Mouse (Mus musculus): Measurements from ENCODE around the gene Tmprss12. TPM values are rescaled to one million over a fixed set of nuclear protein-coding genes. Genes with fewer than 3 reads are reported as not detected.
"Not testable (repeated sequence)": the region's sequence is repeated elsewhere in the genome, so short reads cannot be mapped to it uniquely, and the experiment has no call there.

The Tmprss12 gene
- polyA plus RNA-seq, 1 experiment: not detected

DNA sequence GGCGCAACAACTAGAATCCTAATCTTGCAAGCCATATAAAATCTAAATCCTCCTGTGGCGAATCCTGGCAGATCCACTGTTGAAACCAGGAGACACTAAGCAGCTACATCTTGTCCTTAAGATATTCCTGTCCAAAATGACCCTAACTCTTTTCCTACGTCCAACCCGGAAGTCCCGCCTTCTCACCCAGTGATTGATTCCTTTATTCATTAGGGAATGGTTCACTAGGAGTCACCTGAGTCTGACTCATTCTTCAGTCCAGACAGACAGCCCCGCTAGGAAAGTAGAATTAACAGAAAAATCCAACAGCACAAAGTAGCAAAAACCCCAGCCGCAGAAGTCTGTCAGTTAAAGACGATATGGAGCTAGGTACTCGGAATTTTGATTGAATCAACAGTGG is 33.3 kb upstream of the Tmprss12 start:
- Histone ChIP-seq H3K36me3 (ENCODE audit: control insufficient read depth, insufficient read depth, low read length) (peaks cover 38% of the 10 kb centered on the region), H3K4me1 (ENCODE audit: control insufficient read depth, insufficient read depth, insufficient read length) (no peaks in the 10 kb centered on the region), H3K27ac (ENCODE audit: insufficient read depth, low read length) (no peak overlapping the region), H3K4me3 (ENCODE audit: extremely low read depth, insufficient read depth, insufficient read length) (no peak overlapping the region), H3K27me3 (ENCODE audit: control insufficient read depth, insufficient read depth, low read length) (no peaks in the 10 kb centered on the region)
- DNase-seq (ENCODE audit: low read depth in 1 of 2, low spot score in 2 of 2): no peak
- no peak for TF ChIP-seq CTCF (IDR thresholded peaks at IDR 0.05; ENCODE audit: extremely low read depth, insufficient read depth, insufficient read length, insufficient replicate concordance)
- no peak for TF ChIP-seq POLR2A (IDR thresholded peaks at IDR 0.05; ENCODE audit: low read depth, low read length)
- 95% methylated on average over 9 of the region's 9 CpGs for WGBS

DNA sequence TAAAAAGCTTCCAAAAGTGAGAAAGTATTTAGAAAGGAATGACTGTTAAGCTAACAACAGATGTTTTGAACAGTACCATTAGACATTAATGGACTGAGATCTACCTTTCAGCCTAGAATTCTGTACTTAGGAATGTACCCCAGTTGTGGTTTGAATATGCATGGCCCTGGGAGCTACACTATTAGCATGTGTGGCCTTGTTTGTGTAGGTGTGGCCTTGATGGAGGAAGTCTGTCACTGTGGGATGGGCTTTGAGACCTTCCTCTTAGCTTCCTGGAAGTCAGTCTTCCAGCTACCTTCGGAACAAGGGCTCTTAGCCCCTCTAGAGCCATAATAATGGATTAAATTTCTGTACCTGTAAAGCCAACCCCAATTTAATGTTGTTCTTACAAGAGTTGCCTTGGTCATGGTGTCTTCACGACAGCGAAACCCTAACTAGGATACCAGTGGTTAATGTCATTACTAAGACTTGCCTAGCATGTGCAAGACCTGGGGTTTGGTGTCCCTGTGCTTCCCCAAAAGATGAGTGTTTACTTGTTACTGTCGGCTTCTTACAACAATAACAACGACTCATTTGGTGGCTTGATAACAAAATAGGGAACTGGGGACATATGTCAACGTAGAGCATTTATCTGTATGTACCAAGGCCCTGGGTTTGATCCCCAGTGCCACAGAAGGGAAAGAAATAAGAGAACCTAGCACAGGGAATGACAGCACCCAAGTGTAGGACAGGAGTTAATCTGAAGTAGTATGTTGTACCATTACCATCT is 31.8 kb upstream of the Tmprss12 start:
- DNase-seq (ENCODE audit: low read depth in 1 of 2, low spot score in 2 of 2): no peak
- no peak for TF ChIP-seq POLR2A (IDR thresholded peaks at IDR 0.05; ENCODE audit: low read depth, low read length)
- no peak for TF ChIP-seq CTCF (IDR thresholded peaks at IDR 0.05; ENCODE audit: extremely low read depth, insufficient read depth, insufficient read length, insufficient replicate concordance)
- WGBS: 88% methylated on average over 6 of the region's 6 CpGs
- Histone ChIP-seq H3K4me1 (ENCODE audit: control insufficient read depth, insufficient read depth, insufficient read length) (no peaks in the 10 kb centered on the region), H3K36me3 (ENCODE audit: control insufficient read depth, insufficient read depth, low read length) (peaks cover 44% of the 10 kb centered on the region), H3K27me3 (ENCODE audit: control insufficient read depth, insufficient read depth, low read length) (no peaks in the 10 kb centered on the region), H3K27ac (ENCODE audit: insufficient read depth, low read length) (no peak overlapping the region), H3K4me3 (ENCODE audit: extremely low read depth, insufficient read depth, insufficient read length) (no peak overlapping the region)

DNA sequence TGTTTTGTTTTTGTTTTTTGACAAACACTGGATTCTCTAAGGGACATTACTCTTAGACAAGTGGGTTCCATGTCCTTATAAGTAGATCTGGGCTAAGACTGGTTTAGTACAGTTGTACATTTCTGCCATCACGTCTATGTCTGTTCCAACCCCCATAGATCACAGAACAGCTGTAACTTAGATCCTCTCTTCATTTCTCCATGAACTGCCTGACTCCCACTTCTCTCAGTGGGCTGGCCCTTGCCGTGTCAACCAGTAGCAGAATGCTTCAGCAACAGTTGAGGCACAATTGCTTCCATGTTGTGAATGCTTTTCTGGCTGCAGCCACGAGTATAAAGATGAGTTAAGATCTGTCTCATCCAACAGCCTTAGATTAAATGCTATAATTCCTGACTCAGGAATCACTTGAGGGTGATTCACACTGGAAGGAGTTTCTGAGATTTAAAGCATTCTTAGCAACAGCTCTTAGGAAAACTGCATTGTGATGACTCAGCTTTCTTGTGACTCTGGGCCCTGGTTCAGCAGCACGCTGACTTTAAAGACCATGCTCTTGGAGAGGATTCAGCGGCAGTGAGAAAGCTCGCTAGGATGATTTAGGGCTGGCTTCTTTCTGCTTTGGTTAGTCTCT is 29.4 kb upstream of the Tmprss12 start:
- H3K27me3 ChIP-seq (ENCODE audit: control insufficient read depth, insufficient read depth, low read length): no peaks in the 10 kb centered on the region

DNA sequence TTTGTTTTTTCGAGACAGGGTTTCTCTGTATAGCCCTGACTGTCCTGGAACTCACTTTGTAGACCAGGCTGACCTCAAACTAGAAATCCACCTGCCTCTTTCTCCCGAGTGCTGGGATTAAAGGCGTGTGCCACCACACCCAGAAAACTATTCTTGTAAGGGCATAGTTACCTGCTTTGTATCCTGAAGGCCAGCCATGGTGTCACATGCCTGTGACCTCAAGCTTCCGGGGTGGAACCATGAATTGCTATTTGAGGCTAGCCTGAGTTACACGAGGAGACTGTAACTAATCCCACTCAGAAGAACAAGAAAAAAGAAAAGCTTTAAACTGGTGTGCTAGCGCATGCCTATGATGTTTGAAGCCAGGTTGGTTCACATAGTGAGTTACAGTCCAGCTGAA is 24.3 kb upstream of the Tmprss12 start:
- 91% methylated on average over 6 of the region's 6 CpGs for WGBS
- TF ChIP-seq CTCF (IDR thresholded peaks at IDR 0.05; ENCODE audit: extremely low read depth, insufficient read depth, insufficient read length, insufficient replicate concordance) (no peak), POLR2A (IDR thresholded peaks at IDR 0.05; ENCODE audit: low read depth, low read length) (no peak)
- peaks cover 47% of the 10 kb centered on the region for H3K36me3 ChIP-seq (ENCODE audit: control insufficient read depth, insufficient read depth, low read length)

More for the DNA sequence above, 29.4 kb upstream of the Tmprss12 start:
- TF ChIP-seq POLR2A (IDR thresholded peaks at IDR 0.05; ENCODE audit: low read depth, low read length): no peak
- no peak for TF ChIP-seq CTCF (IDR thresholded peaks at IDR 0.05; ENCODE audit: extremely low read depth, insufficient read depth, insufficient read length, insufficient replicate concordance)
- Histone ChIP-seq H3K36me3 (ENCODE audit: control insufficient read depth, insufficient read depth, low read length) (peaks cover 51% of the 10 kb centered on the region), H3K27ac (ENCODE audit: insufficient read depth, low read length) (no peak overlapping the region), H3K4me1 (ENCODE audit: control insufficient read depth, insufficient read depth, insufficient read length) (no peaks in the 10 kb centered on the region), H3K4me3 (ENCODE audit: extremely low read depth, insufficient read depth, insufficient read length) (no peak overlapping the region)
- DNase-seq (ENCODE audit: low read depth in 1 of 2, low spot score in 2 of 2): no peak
- WGBS: 92% methylated on average over 6 of the region's 6 CpGs

DNA sequence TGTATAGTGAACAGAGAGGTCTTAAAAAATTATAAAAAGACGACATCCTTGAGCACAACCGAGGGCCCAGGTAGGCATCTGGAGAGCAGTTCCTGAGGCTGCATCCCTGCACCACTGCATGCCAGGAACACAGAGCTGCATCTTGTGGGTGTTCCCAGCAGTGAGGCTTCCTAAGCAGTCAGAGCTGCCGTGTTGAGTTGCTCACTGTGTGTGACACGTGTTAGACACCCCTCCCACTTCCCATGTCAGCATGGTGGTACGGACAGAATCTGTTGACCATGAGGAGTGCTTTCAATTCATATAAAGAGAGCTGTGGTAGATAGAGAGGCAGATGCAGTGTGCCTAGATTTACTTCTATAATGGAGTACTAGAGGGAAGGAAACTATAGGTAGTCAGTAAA is 23.3 kb upstream of the Tmprss12 start:
- TF ChIP-seq POLR2A (IDR thresholded peaks at IDR 0.05; ENCODE audit: low read depth, low read length) (no peak), CTCF (IDR thresholded peaks at IDR 0.05; ENCODE audit: extremely low read depth, insufficient read depth, insufficient read length, insufficient replicate concordance) (no peak)
- Histone ChIP-seq H3K27me3 (ENCODE audit: control insufficient read depth, insufficient read depth, low read length) (no peaks in the 10 kb centered on the region), H3K27ac (ENCODE audit: insufficient read depth, low read length) (no peak overlapping the region), H3K36me3 (ENCODE audit: control insufficient read depth, insufficient read depth, low read length) (peaks cover 46% of the 10 kb centered on the region), H3K4me1 (ENCODE audit: control insufficient read depth, insufficient read depth, insufficient read length) (no peaks in the 10 kb centered on the region), H3K4me3 (ENCODE audit: extremely low read depth, insufficient read depth, insufficient read length) (no peak overlapping the region)
- no peak for DNase-seq (ENCODE audit: low read depth in 1 of 2, low spot score in 2 of 2)
- 92% methylated on average over 5 of the region's 5 CpGs for WGBS

More for the DNA sequence above, 24.3 kb upstream of the Tmprss12 start:
- Histone ChIP-seq H3K4me3 (ENCODE audit: extremely low read depth, insufficient read depth, insufficient read length) (no peak overlapping the region), H3K4me1 (ENCODE audit: control insufficient read depth, insufficient read depth, insufficient read length) (no peaks in the 10 kb centered on the region), H3K27ac (ENCODE audit: insufficient read depth, low read length) (no peak overlapping the region), H3K27me3 (ENCODE audit: control insufficient read depth, insufficient read depth, low read length) (no peaks in the 10 kb centered on the region)
- DNase-seq (ENCODE audit: low read depth in 1 of 2, low spot score in 2 of 2): no peak

DNA sequence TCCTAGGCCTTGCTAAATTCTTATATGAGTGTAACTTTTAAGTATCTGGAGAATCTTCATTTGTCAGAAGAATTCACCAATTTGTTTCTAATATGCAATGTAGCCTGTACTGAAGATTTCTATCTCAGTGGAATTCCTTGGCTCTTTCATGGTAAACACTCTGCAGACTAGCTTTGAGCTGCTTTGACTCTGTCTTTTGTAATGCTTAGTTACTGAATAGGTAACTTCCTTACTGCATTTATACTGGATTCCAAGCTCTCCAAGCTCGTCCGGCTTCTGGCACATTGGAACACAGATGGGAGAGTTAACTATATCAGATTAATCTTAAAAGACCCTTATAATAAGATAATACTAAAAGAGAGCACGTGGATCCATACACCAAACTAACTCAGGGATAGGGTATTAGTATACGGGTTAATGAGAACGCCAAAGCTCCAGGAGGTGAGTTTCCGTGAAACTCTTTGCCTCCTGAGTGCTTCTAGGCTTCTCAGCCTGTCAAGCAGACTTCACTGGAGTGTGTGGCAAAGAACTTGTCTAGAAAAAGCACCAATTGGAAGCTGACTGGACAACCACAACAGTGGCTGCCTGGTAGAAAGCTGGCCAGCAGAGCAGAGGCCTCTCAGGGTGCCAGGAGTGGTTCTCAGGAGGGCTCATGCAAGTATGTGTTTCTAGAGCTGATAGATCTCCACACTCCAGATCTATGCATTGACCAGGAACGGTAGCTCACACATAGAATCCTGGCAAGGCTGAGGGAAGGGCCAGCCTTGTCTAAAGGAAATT is 21.8 kb upstream of the Tmprss12 start:
- Histone ChIP-seq H3K36me3 (ENCODE audit: control insufficient read depth, insufficient read depth, low read length) (peaks cover 38% of the 10 kb centered on the region), H3K27me3 (ENCODE audit: control insufficient read depth, insufficient read depth, low read length) (no peaks in the 10 kb centered on the region), H3K4me3 (ENCODE audit: extremely low read depth, insufficient read depth, insufficient read length) (no peak overlapping the region), H3K27ac (ENCODE audit: insufficient read depth, low read length) (no peak overlapping the region), H3K4me1 (ENCODE audit: control insufficient read depth, insufficient read depth, insufficient read length) (no peaks in the 10 kb centered on the region)
- no peak for DNase-seq (ENCODE audit: low read depth in 1 of 2, low spot score in 2 of 2)
- 98% methylated on average over 7 of the region's 7 CpGs for WGBS
- TF ChIP-seq CTCF (IDR thresholded peaks at IDR 0.05; ENCODE audit: extremely low read depth, insufficient read depth, insufficient read length, insufficient replicate concordance) (no peak), POLR2A (IDR thresholded peaks at IDR 0.05; ENCODE audit: low read depth, low read length) (no peak)

DNA sequence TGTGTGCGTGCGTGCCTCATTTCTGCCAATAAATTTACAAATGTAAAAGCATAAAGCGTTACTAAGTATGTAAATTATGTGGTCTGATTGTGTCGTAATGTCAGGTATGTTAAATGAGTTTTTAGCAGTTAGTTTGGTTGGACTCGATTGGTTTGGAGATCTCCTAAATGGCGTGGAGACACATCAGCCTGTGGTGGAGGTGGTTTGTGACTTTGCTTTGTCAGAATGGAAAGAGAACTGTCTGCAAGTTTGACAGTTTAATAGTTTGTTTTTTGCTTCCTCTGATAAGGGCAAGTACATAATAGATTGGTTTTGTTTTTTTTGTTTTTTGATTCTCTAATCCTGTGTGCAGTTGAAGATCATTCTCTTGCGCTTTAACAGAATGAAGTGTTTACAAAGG is 20.3 kb upstream of the Tmprss12 start:
- not testable (repeated sequence) for H3K4me3 ChIP-seq (ENCODE audit: extremely low read depth, insufficient read depth, insufficient read length); H3K27me3 ChIP-seq (ENCODE audit: control insufficient read depth, insufficient read depth, low read length); H3K27ac ChIP-seq (ENCODE audit: insufficient read depth, low read length); DNase-seq (ENCODE audit: low read depth in 1 of 2, low spot score in 2 of 2); H3K4me1 ChIP-seq (ENCODE audit: control insufficient read depth, insufficient read depth, insufficient read length)
- 70% methylated on average over 7 of the region's 7 CpGs for WGBS
- peaks cover 24% of the 10 kb centered on the region for H3K36me3 ChIP-seq (ENCODE audit: control insufficient read depth, insufficient read depth, low read length)
